Mouse (Mus musculus) c-Kit-positive CD71-negative TER-119-negative erythroid progenitor cells, embryonic 14.5 days (primary cell): ENCODE results near the gene Tacc3.

Experiments
- DNase-seq: peaks from one replicate; pipeline ENCODE4 v3.0.0-alpha.2; 2013; ENCODE audit warnings: low read depth

Tacc3 gene

GRCm38 (mm10) chr5:33655251-33655840 is 2.6 kb upstream of the Tacc3 start:
- no peak for DNase-seq

- no peak for DNase-seq
Measured at GRCm38 (mm10) chr5:33656739-33657138, 1.2 kb upstream of the Tacc3 start.

GRCm38 (mm10) chr5:33657251-33657786 is 609 bp upstream of the Tacc3 start:
- peak; percentile 72 for DNase-seq

- no peak for DNase-seq
Measured at GRCm38 (mm10) chr5:33658664-33659050, 729 bp downstream of the Tacc3 start.

- DNase-seq: no peak
Measured at GRCm38 (mm10) chr5:33668223-33668622, 10.3 kb downstream of the Tacc3 start.

GRCm38 (mm10) chr5:33671659-33672058 is 13.7 kb downstream of the Tacc3 start:
- no peak for DNase-seq

GRCm38 (mm10) chr5:33674439-33674838 is 16.5 kb downstream of the Tacc3 start:
- no peak for DNase-seq

- DNase-seq: no peak
Measured at GRCm38 (mm10) chr5:33675964-33676363, 18.0 kb downstream of the Tacc3 start.

- no peak for DNase-seq
Measured at GRCm38 (mm10) chr5:33678244-33678643, 20.3 kb downstream of the Tacc3 start.

GRCm38 (mm10) chr5:33681044-33681443 is 23.1 kb downstream of the Tacc3 start:
- no peak for DNase-seq

GRCm38 (mm10) chr5:33681611-33682388 is 23.9 kb downstream of the Tacc3 start:
- DNase-seq: peak; percentile 38

GRCm38 (mm10) chr5:33682963-33683362 is 25.0 kb downstream of the Tacc3 start:
- no peak for DNase-seq

- DNase-seq: no peak
Measured at GRCm38 (mm10) chr5:33683897-33684652, 26.1 kb downstream of the Tacc3 start.

- DNase-seq: no peak
Measured at GRCm38 (mm10) chr5:33684932-33685331, 27.0 kb downstream of the Tacc3 start.

- no peak for DNase-seq
Measured at GRCm38 (mm10) chr5:33687142-33687541, 29.2 kb downstream of the Tacc3 start.

GRCm38 (mm10) chr5:33688278-33689220 is 30.6 kb downstream of the Tacc3 start:
- no peak for DNase-seq

- DNase-seq: no peak
Measured at GRCm38 (mm10) chr5:33689221-33689844, 31.4 kb downstream of the Tacc3 start.

GRCm38 (mm10) chr5:33689852-33690645 is 32.1 kb downstream of the Tacc3 start:
- no peak for DNase-seq

- DNase-seq: no peak
Measured at GRCm38 (mm10) chr5:33692393-33692792, 34.5 kb downstream of the Tacc3 start.

- no peak for DNase-seq
Measured at GRCm38 (mm10) chr5:33694461-33694847, 36.5 kb downstream of the Tacc3 start.
